Mouse (Mus musculus) CH12.LX (cell line): ENCODE data around the gene Fam213a. TPM values are rescaled to one million over a fixed set of nuclear protein-coding genes. Genes with fewer than 3 reads are reported as not detected.

ENCODE experiments used
- DNase-seq: peaks from one replicate; pipeline ENCODE4 v3.0.0-alpha.2; 2013; ENCODE audit errors: extremely low read depth
- H3K27ac ChIP-seq: 2 replicates; pipeline ENCODE4 v1.5.1; 2012; ENCODE audit warnings: low read depth, mild to moderate bottlenecking, control low read depth, moderate library complexity; ENCODE audit not compliant: insufficient read depth
- H3K27me3 ChIP-seq: replicated peaks from 2 replicates; pipeline ENCODE3; 2012; ENCODE audit warnings: inconsistent platforms
- H3K36me3 ChIP-seq, 2 experiments: replicated peaks in 1 of 2; 2 replicates each; pipeline versions ENCODE3 to v1.6.1; 2012; ENCODE audit warnings: inconsistent platforms in 1 of 2, low read length in 1 of 2, mild to moderate bottlenecking in 1 of 2, mixed read lengths in 1 of 2, moderate library complexity in 1 of 2; ENCODE audit not compliant: control insufficient read depth in 1 of 2, insufficient read depth in 1 of 2
- H3K4me1 ChIP-seq, 2 experiments: 2 replicates each; pipeline ENCODE4 v1.6.1; 2012; ENCODE audit warnings: inconsistent platforms in 1 of 2, moderate library complexity in 1 of 2; ENCODE audit not compliant: insufficient read depth in 2 of 2, control insufficient read depth in 1 of 2
- H3K4me2 ChIP-seq: 2 replicates; pipeline ENCODE4 v1.6.1; 2012; ENCODE audit warnings: low read depth, mild to moderate bottlenecking, control low read depth; ENCODE audit not compliant: poor library complexity, insufficient read depth, severe bottlenecking
- H3K4me3 ChIP-seq, 3 experiments: fragments of 150-350 bp in 1 of 3; sonication (generic) in 1 of 3; replicated peaks in 1 of 3; 2 replicates each; pipeline versions ENCODE3 to v1.5.1; 2011 to 2012; ENCODE audit warnings: low read depth in 2 of 3, low read length in 2 of 3, mild to moderate bottlenecking in 2 of 3, moderate library complexity in 2 of 3, control low read depth in 1 of 3, improper control_type of control experiment in 1 of 3, inconsistent platforms in 1 of 3, mixed read lengths in 1 of 3; ENCODE audit not compliant: poor library complexity in 1 of 3
- H3K79me2 ChIP-seq: replicated peaks from 2 replicates; pipeline ENCODE4 v1.6.1; 2012; ENCODE audit warnings: mild to moderate bottlenecking, moderate library complexity; ENCODE audit not compliant: control insufficient read depth, poor library complexity, insufficient read depth, severe bottlenecking; ENCODE audit errors: extremely low read depth
- H3K9ac ChIP-seq: 2 replicates; pipeline ENCODE4 v1.6.1; 2012; ENCODE audit warnings: low read depth, mild to moderate bottlenecking, control low read depth, moderate library complexity; ENCODE audit not compliant: insufficient read depth
- H3K9me3 ChIP-seq: replicated peaks from 2 replicates; pipeline ENCODE3; 2012; ENCODE audit warnings: low read length, inconsistent platforms, mixed read lengths
- BHLHE40 ChIP-seq: IDR thresholded peaks from 2 replicates; pipeline ENCODE4 v1.6.1; 2011; ENCODE audit warnings: mild to moderate bottlenecking, low read depth, low read length, improper control_type of control experiment
- CTCF ChIP-seq, 2 experiments: IDR thresholded peaks in 1 of 2; conservative IDR thresholded peaks in 1 of 2; 2 replicates each; pipeline ENCODE4 v1.5.1; 2011 to 2012; ENCODE audit warnings: low read depth in 2 of 2, low read length in 2 of 2, improper control_type of control experiment in 1 of 2, inconsistent platforms in 1 of 2, mild to moderate bottlenecking in 1 of 2, moderate library complexity in 1 of 2
- E2F4 ChIP-seq: IDR thresholded peaks from 2 replicates; pipeline ENCODE4 v1.6.1; 2011; ENCODE audit warnings: low read depth, low read length, improper control_type of control experiment; ENCODE audit not compliant: insufficient replicate concordance
- ELF1 ChIP-seq: IDR thresholded peaks from 2 replicates; pipeline ENCODE4 v1.6.1; 2014; ENCODE audit warnings: low read depth, mild to moderate bottlenecking, inconsistent platforms, low read length, improper control_type of control experiment
- EP300 ChIP-seq: IDR thresholded peaks from 2 replicates; pipeline ENCODE4 v1.6.1; 2011; ENCODE audit warnings: low read length, improper control_type of control experiment
- ETS1 ChIP-seq: conservative IDR thresholded peaks from 2 replicates; pipeline ENCODE4 v1.6.1; 2012; ENCODE audit warnings: low read depth, mild to moderate bottlenecking, inconsistent platforms, low read length, improper control_type of control experiment, moderate library complexity
- HCFC1 ChIP-seq: IDR thresholded peaks from 2 replicates; pipeline ENCODE4 v1.6.1; 2012; ENCODE audit warnings: low read depth, mild to moderate bottlenecking, inconsistent platforms, low read length, improper control_type of control experiment
- JUN ChIP-seq: IDR thresholded peaks from 2 replicates; pipeline ENCODE4 v1.6.1; 2011; ENCODE audit warnings: low read depth, mild to moderate bottlenecking, low read length, improper control_type of control experiment, moderate library complexity; ENCODE audit not compliant: insufficient read depth
- MAFK ChIP-seq: IDR thresholded peaks from 2 replicates; pipeline ENCODE4 v1.6.1; 2011; ENCODE audit warnings: low read length, improper control_type of control experiment; ENCODE audit not compliant: insufficient replicate concordance
- MAX ChIP-seq: IDR thresholded peaks from 2 replicates; pipeline ENCODE4 v1.6.1; 2011; ENCODE audit warnings: low read length, improper control_type of control experiment
- MEF2A ChIP-seq: IDR thresholded peaks from 2 replicates; pipeline ENCODE4 v1.6.1; 2014; ENCODE audit warnings: low read depth, mild to moderate bottlenecking, inconsistent platforms, low read length, improper control_type of control experiment, borderline replicate concordance
- MXI1 ChIP-seq: IDR thresholded peaks from 2 replicates; pipeline ENCODE4 v1.6.1; 2011; ENCODE audit warnings: mild to moderate bottlenecking, low read depth, low read length, improper control_type of control experiment
- NELFE ChIP-seq: IDR thresholded peaks from 2 replicates; pipeline ENCODE4 v1.6.1; 2011; ENCODE audit warnings: low read depth, low read length, improper control_type of control experiment
- PAX5 ChIP-seq: IDR thresholded peaks from 2 replicates; pipeline ENCODE4 v1.6.1; 2012; ENCODE audit warnings: low read length, inconsistent platforms, mixed read lengths
- RCOR1 ChIP-seq: conservative IDR thresholded peaks from 2 replicates; pipeline ENCODE4 v1.6.1; 2012; ENCODE audit warnings: low read depth, mild to moderate bottlenecking, inconsistent platforms, low read length, improper control_type of control experiment
- SIN3A ChIP-seq: IDR thresholded peaks from 2 replicates; pipeline ENCODE4 v1.6.1; 2012; ENCODE audit warnings: low read length, improper control_type of control experiment, inconsistent platforms
- TCF12 ChIP-seq: IDR thresholded peaks from 2 replicates; pipeline ENCODE4 v1.6.1; 2014; ENCODE audit warnings: low read depth, mild to moderate bottlenecking, inconsistent platforms, low read length, improper control_type of control experiment
- USF2 ChIP-seq: conservative IDR thresholded peaks from 2 replicates; pipeline ENCODE4 v1.6.1; 2011; ENCODE audit warnings: low read depth, low read length, improper control_type of control experiment
- ZC3H11A ChIP-seq: IDR thresholded peaks from 2 replicates; pipeline ENCODE4 v1.6.1; 2012; ENCODE audit warnings: low read depth, mild to moderate bottlenecking, inconsistent platforms, low read length, improper control_type of control experiment
- ZMIZ1 ChIP-seq: IDR thresholded peaks from 2 replicates; pipeline ENCODE4 v1.6.1; 2012; ENCODE audit warnings: low read depth, mild to moderate bottlenecking, inconsistent platforms, low read length, improper control_type of control experiment
- ZNF384 ChIP-seq: IDR thresholded peaks from 2 replicates; pipeline ENCODE4 v1.6.1; 2012; ENCODE audit warnings: low read depth, low read length, improper control_type of control experiment, inconsistent platforms
- dilution Hi-C: fragments of 300-500 bp; cut with MboI; formaldehyde crosslinking; loops from 2 replicates; pipeline ENCODE4 v1.14.3; 2020; ENCODE audit warnings: low sequenced_read_pairs; ENCODE audit not compliant: extremely low pct_unique_long_range_greater_than_20kb, extremely low pct_ligation_motif_present
- in situ Hi-C: fragments of 300-500 bp; cut with MboI; formaldehyde crosslinking; loops from 3 replicates; pipeline ENCODE4 v1.14.3; 2019; ENCODE audit warnings: low sequenced_read_pairs, low pct_ligation_motif_present, low pct_unique_long_range_greater_than_20kb, mixed read lengths
- polyA plus RNA-seq: library from polyadenylated mRNA; unstranded; fragments of >175 nt; gene quantifications from 2 replicates; pipeline ENCODE4 v1.2.1, GENCODE M21; 2012; ENCODE audit warnings: low read depth; ENCODE audit not compliant: insufficient read length
- total RNA-seq, 2 experiments: library from RNA; depleted of rRNA; stranded (reverse); fragments of 300-350 nt in 1 of 2; fragments of >200 nt in 1 of 2; gene quantifications; 2 replicates each; pipeline ENCODE4 v1.2.3; 2012 to 2014

Gene Fam213a
- total and polyA plus RNA-seq, 3 experiments = 11.6 to 17.1 (median 14.1) TPM

GRCm38 (mm10) chr14:40952715-40953114 lies 60.9 kb downstream of the Fam213a start:
- H3K9me3 ChIP-seq = no peaks in the 10 kb centered on the region
- no peak for DNase-seq
- peaks cover 45% of the 10 kb centered on the region for H3K79me2 ChIP-seq
- TF ChIP-seq EP300 (peak; percentile 51), MXI1 (no peak), ETS1 (peak; percentile 73), TCF12 (peak; percentile 75), SIN3A (0 out of 2 replicates have a peak, but pooled peaks have one; percentile 43)
- H3K4me1 ChIP-seq = peaks cover 46 to 95% of the 10 kb centered on the region in 2 experiments
- peak overlapping the region; percentile 69 for H3K27ac ChIP-seq
- H3K4me3 ChIP-seq = no peak overlapping the region
- dilution Hi-C loops (no loop called here), in situ Hi-C loops (no loop called here)
- no peaks in the 10 kb centered on the region for H3K27me3 ChIP-seq
- peaks cover 0 to 2% of the 10 kb centered on the region in 2 experiments for H3K36me3 ChIP-seq
- H3K9ac ChIP-seq = no peak overlapping the region
- peak overlapping the region; percentile 79 for H3K4me2 ChIP-seq

- in situ Hi-C loops = no loop called here
Observed at GRCm38 (mm10) chr14:40952301-40952700, 61.3 kb downstream of the Fam213a start.

GRCm38 (mm10) chr14:40949730-40950614 lies 63.6 kb downstream of the Fam213a start:
- Histone ChIP-seq H3K9me3 (no peaks in the 10 kb centered on the region), H3K36me3 (peaks cover 0 to 16% of the 10 kb centered on the region in 2 experiments), H3K27ac (peak overlapping the region; percentile 91), H3K9ac (peak overlapping the region; percentile 88; the same call in 1 of the 2 replicates), H3K79me2 (peaks cover 39% of the 10 kb centered on the region), H3K4me3 (peak overlapping the region; percentile 6 to 40 (median 40)), H3K4me1 (peaks cover 37 to 89% of the 10 kb centered on the region in 2 experiments), H3K4me2 (peak overlapping the region; percentile 78), H3K27me3 (no peaks in the 10 kb centered on the region)
- dilution Hi-C loops (no loop called here), in situ Hi-C loops (no loop called here)
- DNase-seq = peak; percentile 93
- peak; percentile 27; the same call in 1 of the 2 replicates for TF ChIP-seq USF2
- peak; percentile 64; the same call in 1 of the 2 replicates for TF ChIP-seq MEF2A
- peak; percentile 50; the same call in 1 of the 2 replicates for TF ChIP-seq MAX
- peak; percentile 86 for TF ChIP-seq SIN3A
- TF ChIP-seq MAFK = 0 out of 2 replicates have a peak, but pooled peaks have one; percentile 37
- no peak for TF ChIP-seq E2F4
- 0 out of 2 replicates have a peak, but pooled peaks have one; percentile 11 for TF ChIP-seq ELF1
- peak; percentile 91 for TF ChIP-seq EP300
- TF ChIP-seq ZNF384 = peak; percentile 74; the same call in 1 of the 2 replicates
- no peak for TF ChIP-seq NELFE
- TF ChIP-seq RCOR1 = no peak
- TF ChIP-seq PAX5 = no peak
- TF ChIP-seq ZC3H11A = no peak
- TF ChIP-seq BHLHE40 = peak; percentile 93
- peak; percentile 68 for TF ChIP-seq JUN
- peak; percentile 25; the same call in 1 of the 2 replicates for TF ChIP-seq MXI1
- peak; percentile 99 for TF ChIP-seq ETS1
- TF ChIP-seq HCFC1 = no peak
- peak in 1 of 2 experiments; percentile 8; a peak in 2 of 4 replicates for TF ChIP-seq CTCF (conservative IDR thresholded peaks at IDR 0.05 in 1 of 2, IDR thresholded peaks at IDR 0.05 in 1 of 2; ENCODE audit: low read depth in 2 of 2, low read length in 2 of 2)

More at GRCm38 (mm10) chr14:40952301-40952700, 61.3 kb downstream of the Fam213a start:
- Histone ChIP-seq H3K9me3 (no peaks in the 10 kb centered on the region), H3K36me3 (peaks cover 0 to 2% of the 10 kb centered on the region in 2 experiments), H3K4me2 (no peak overlapping the region), H3K4me3 (no peak overlapping the region), H3K79me2 (peaks cover 42% of the 10 kb centered on the region), H3K9ac (no peak overlapping the region), H3K27me3 (no peaks in the 10 kb centered on the region), H3K4me1 (peaks cover 46 to 94% of the 10 kb centered on the region in 2 experiments), H3K27ac (no peak overlapping the region)
- no peak for DNase-seq
- TF ChIP-seq MAX (no peak), ZNF384 (peak; percentile 52; the same call in 1 of the 2 replicates), ZMIZ1 (no peak), JUN (no peak), CTCF (conservative IDR thresholded peaks at IDR 0.05 in 1 of 2, IDR thresholded peaks at IDR 0.05 in 1 of 2; ENCODE audit: low read depth in 2 of 2, low read length in 2 of 2) (no peak)
- dilution Hi-C loops = no loop called here
